Mouse (Mus musculus): Measurements from ENCODE around the gene Dhx16.

DNA sequence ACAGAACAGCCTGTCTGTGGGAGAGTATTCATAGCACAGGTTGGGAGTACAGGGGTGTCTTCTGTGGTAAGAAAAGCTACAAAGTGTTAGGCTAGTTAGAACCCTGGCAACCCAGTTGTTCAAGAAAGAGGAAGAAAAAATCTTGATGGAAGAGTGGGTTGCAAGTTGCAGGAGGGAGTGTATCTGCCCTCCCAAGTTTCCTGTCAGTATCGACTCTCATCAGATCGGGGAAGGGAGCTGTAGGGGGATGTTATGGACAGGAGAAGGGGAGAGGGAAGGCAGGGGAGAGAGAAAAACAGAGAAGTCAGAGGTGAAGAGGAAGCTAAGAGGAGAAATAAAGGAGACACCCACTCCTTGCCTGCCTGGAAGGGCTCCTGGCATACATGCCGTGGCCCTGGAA is 21.0 kb downstream of the Dhx16 start:
- no peak for TF ChIP-seq CTCF (IDR thresholded peaks at IDR 0.05; ENCODE audit: insufficient read depth, low read length)
- TF ChIP-seq POLR2A (IDR thresholded peaks at IDR 0.05; ENCODE audit: borderline replicate concordance, extremely low read depth, low read depth, low read length) = no peak
